Mouse (Mus musculus): ENCODE data around the gene Oosp1.

The Oosp1 gene

GRCm38 (mm10) chr19:11690839-11691238, at the start of gene Oosp1:
TSS of gene Oosp1 (minus strand) at chr19:11691150.
- in situ Hi-C loops (cut with MseI, MboI): no loop called here

GRCm38 (mm10) chr19:11736455-11736854, 45.5 kb upstream of the Oosp1 start:
- in situ Hi-C loops (cut with MseI, MboI): no loop called here

GRCm38 (mm10) chr19:11730278-11730677, 39.3 kb upstream of the Oosp1 start:
- in situ Hi-C loops (cut with MseI, MboI): no loop called here

- in situ Hi-C loops (cut with MseI, MboI): no loop called here
Observed at GRCm38 (mm10) chr19:11727304-11727703, 36.4 kb upstream of the Oosp1 start.

GRCm38 (mm10) chr19:11725915-11726314, 35.0 kb upstream of the Oosp1 start:
- in situ Hi-C loops (cut with MseI, MboI): no loop called here

- in situ Hi-C loops (cut with MseI, MboI): no loop called here
Observed at GRCm38 (mm10) chr19:11724275-11724674, 33.3 kb upstream of the Oosp1 start.

- in situ Hi-C loops (cut with MseI, MboI): no loop called here
Observed at GRCm38 (mm10) chr19:11723870-11724269, 32.9 kb upstream of the Oosp1 start.

GRCm38 (mm10) chr19:11720071-11720470, 29.1 kb upstream of the Oosp1 start:
- in situ Hi-C loops (cut with MseI, MboI): no loop called here

GRCm38 (mm10) chr19:11712451-11712850, 21.5 kb upstream of the Oosp1 start:
- in situ Hi-C loops (cut with MseI, MboI): no loop called here

GRCm38 (mm10) chr19:11698342-11698741, 7.4 kb upstream of the Oosp1 start:
- in situ Hi-C loops (cut with MseI, MboI): no loop called here

GRCm38 (mm10) chr19:11696755-11697154, 5.8 kb upstream of the Oosp1 start, which contains the start of gene Oosp3:
TSS of gene Oosp3 (plus strand) at chr19:11697055.
- in situ Hi-C loops (cut with MseI, MboI): no loop called here

GRCm38 (mm10) chr19:11691454-11691853, 504 bp upstream of the Oosp1 start:
- in situ Hi-C loops (cut with MseI, MboI): no loop called here

- in situ Hi-C loops (cut with MseI, MboI): no loop called here
Observed at GRCm38 (mm10) chr19:11661562-11661961, 29.4 kb downstream of the Oosp1 start.

GRCm38 (mm10) chr19:11660459-11660858, 30.5 kb downstream of the Oosp1 start, which contains the start of gene Oosp2:
TSS of gene Oosp2 (minus strand) at chr19:11660559.
- in situ Hi-C loops (cut with MseI, MboI): no loop called here

- in situ Hi-C loops (cut with MseI, MboI): no loop called here
Observed at GRCm38 (mm10) chr19:11659142-11659541, 31.8 kb downstream of the Oosp1 start.

GRCm38 (mm10) chr19:11649564-11649963, 41.4 kb downstream of the Oosp1 start:
- in situ Hi-C loops (cut with MseI, MboI): no loop called here

GRCm38 (mm10) chr19:11646166-11646565, 44.8 kb downstream of the Oosp1 start:
- in situ Hi-C loops (cut with MseI, MboI): no loop called here

- in situ Hi-C loops (cut with MseI, MboI): no loop called here
Observed at GRCm38 (mm10) chr19:11640732-11641131, 50.2 kb downstream of the Oosp1 start, which contains the start of gene Ms4a3. TSS of gene Ms4a3 (minus strand) at chr19:11640851.

GRCm38 (mm10) chr19:11639038-11639437, 51.9 kb downstream of the Oosp1 start:
- in situ Hi-C loops (cut with MseI, MboI): no loop called here

GRCm38 (mm10) chr19:11635572-11635971, 55.4 kb downstream of the Oosp1 start:
- in situ Hi-C loops (cut with MseI, MboI): no loop called here

GRCm38 (mm10) chr19:11634330-11634729, 56.6 kb downstream of the Oosp1 start:
- in situ Hi-C loops (cut with MseI, MboI): no loop called here

GRCm38 (mm10) chr19:11633732-11634131, 57.2 kb downstream of the Oosp1 start:
- in situ Hi-C loops (cut with MseI, MboI): no loop called here

- in situ Hi-C loops (cut with MseI, MboI): no loop called here
Observed at GRCm38 (mm10) chr19:11625231-11625630, 65.7 kb downstream of the Oosp1 start.

- in situ Hi-C loops (cut with MseI, MboI): no loop called here
Observed at GRCm38 (mm10) chr19:11624800-11625199, 66.2 kb downstream of the Oosp1 start.
